Mouse (Mus musculus) liver, adult 2 months (tissue): Measurements from ENCODE around the gene Cd300e.

Experiments
- CTCF ChIP-seq: fragments of 200-500 bp; IDR thresholded peaks from 2 replicates; pipeline ENCODE4 v1.5.1; 2011; ENCODE audit warnings: low read depth, low read length, control low read depth
- POLR2A ChIP-seq: fragments of 200-500 bp; IDR thresholded peaks from 2 replicates; pipeline ENCODE4 v1.6.1; 2011; ENCODE audit warnings: low read length, control low read depth; ENCODE audit not compliant: insufficient read depth; ENCODE audit errors: extremely low read depth

DNA sequence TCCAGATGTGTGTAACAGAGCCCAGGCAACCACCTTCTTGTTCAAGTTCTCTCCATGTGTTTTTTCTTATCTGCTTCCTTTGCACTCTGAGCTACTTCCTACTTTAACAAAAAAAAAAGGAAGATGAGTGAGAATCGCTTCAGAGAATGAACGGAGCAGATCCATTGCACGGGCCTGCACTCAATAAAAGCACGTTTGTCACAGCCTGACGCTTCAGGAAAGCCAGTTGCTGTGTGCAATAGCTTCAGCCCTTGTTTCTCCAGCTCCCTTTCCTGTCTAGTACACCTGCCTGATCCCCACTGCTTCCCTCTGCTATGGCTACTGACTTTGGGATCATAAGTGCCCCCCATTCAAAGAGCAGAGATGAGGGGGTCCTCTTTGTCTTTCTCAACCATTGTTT lies at the start of gene Cd300e:
- TF ChIP-seq POLR2A: no peak
- no peak for TF ChIP-seq CTCF
